In the genomic region with DNA sequence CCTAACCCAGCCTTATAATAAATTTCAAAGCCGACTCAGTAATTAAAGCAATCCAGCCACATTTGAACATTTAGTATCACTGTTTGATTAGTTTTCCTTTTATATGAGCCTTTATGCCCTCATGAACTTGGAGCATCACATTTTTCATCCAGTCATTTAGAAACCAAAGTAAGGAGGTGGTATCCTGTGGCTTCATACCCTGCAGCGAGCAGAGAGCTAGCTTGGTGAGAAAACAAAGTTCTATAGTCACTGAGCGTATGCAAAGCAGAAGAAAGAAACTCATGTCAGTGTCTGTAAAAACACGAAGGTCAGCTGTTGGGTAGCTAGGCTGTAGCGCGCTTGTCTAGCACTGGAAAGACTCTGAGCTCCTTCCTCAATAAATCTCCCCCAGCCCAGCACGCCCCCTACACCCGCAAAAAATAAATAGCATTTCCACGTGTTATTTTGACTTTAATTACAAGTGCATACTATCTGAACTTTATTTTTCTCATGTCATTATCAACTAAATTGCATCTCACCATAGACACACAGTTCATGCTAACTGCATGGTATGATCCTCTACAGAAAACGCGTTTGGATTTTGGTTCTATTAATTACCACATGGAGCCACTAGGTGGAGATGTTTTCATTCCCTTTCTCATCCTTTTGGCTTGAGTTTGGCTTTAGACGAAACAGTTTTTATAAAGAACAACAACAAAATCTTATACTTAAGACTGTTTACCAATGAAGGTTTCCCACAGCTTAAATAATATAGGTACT, we compare ENCODE assay signal across 10 mouse cellular contexts. TPM values are rescaled to one million over a fixed set of nuclear protein-coding genes. Genes with fewer than 3 reads are reported as not detected.
DNase-seq lines count a peak whose midpoint lies in the region; ATAC-seq and TF ChIP-seq lines count a peak whose summit lies in the region.
"Had no signal": no experiment of that assay in that cellular context is flagged by ENCODE, and none has a peak within 500 bp of the region (broad histone marks: within the 10 kb centered on the region; RNA-seq: fewer than 3 reads in every experiment).

No protein-coding gene starts in this region.

- no peaks in the 10 kb centered on the region for H3K4me1 ChIP-seq in kidney, embryonic 14.5 days (ENCODE audit: control insufficient read depth, insufficient read depth, low read length)
- H3K4me1 ChIP-seq in hindbrain, postnatal 0 days (ENCODE audit: insufficient read depth, low read length), result no peaks in the 10 kb centered on the region
- H3K4me1 ChIP-seq in neural tube, embryonic 15.5 days, result no peaks in the 10 kb centered on the region

- no peak overlapping the region for H3K27ac ChIP-seq in kidney, embryonic 14.5 days (ENCODE audit: low read depth, low read length)
- no peak overlapping the region for H3K27ac ChIP-seq in hindbrain, postnatal 0 days
- H3K27ac ChIP-seq in neural tube, embryonic 15.5 days (replicated peaks), result no peak overlapping the region
- H3K27ac ChIP-seq: embryonic facial prominence, embryonic 15.5 days; liver, embryonic 13.5 days had no signal

- 0 out of 2 replicates have a peak, but pooled peaks have one; percentile 20 for ATAC-seq in kidney, embryonic 14.5 days (ENCODE audit: low FRiP score, low TSS enrichment)
- peak; percentile 71 for ATAC-seq in CD4-positive, CD25-positive, alpha-beta regulatory T cell, adult 4 months
- ATAC-seq in hindbrain, postnatal 0 days, result peak; percentile 61
- ATAC-seq in neural tube, embryonic 15.5 days (ENCODE audit: low FRiP score), result peak; percentile 82; the same call in 1 of the 2 replicates

- H3K27me3 ChIP-seq in kidney, embryonic 14.5 days (ENCODE audit: control insufficient read depth, insufficient read depth, low read length), result no peaks in the 10 kb centered on the region
- H3K27me3 ChIP-seq in hindbrain, postnatal 0 days (ENCODE audit: insufficient read depth, low read length), result no peaks in the 10 kb centered on the region
- no peaks in the 10 kb centered on the region for H3K27me3 ChIP-seq in neural tube, embryonic 15.5 days (replicated peaks)
- H3K27me3 ChIP-seq: embryonic facial prominence, embryonic 15.5 days; liver, embryonic 13.5 days had no signal

- no peaks in the 10 kb centered on the region for H3K36me3 ChIP-seq in kidney, embryonic 14.5 days (ENCODE audit: control insufficient read depth, insufficient read depth, low read length)
- H3K36me3 ChIP-seq in hindbrain, postnatal 0 days (ENCODE audit: insufficient read depth, low read length), result no peaks in the 10 kb centered on the region
- no peaks in the 10 kb centered on the region for H3K36me3 ChIP-seq in neural tube, embryonic 15.5 days
- H3K36me3 ChIP-seq: embryonic facial prominence, embryonic 15.5 days; liver, embryonic 13.5 days had no signal

- 36% methylated on average over 12 of the region's 12 CpGs for WGBS in kidney, embryonic 14.5 days
- WGBS in hindbrain, postnatal 0 days, result 48% methylated on average over 12 of the region's 12 CpGs
- 38% methylated on average over 12 of the region's 12 CpGs for WGBS in neural tube, embryonic 15.5 days

- H3K4me3 ChIP-seq in kidney, embryonic 14.5 days (ENCODE audit: low read length), result no peak overlapping the region
- no peak overlapping the region for H3K4me3 ChIP-seq in hindbrain, postnatal 0 days (ENCODE audit: low read length)
- no peak overlapping the region for H3K4me3 ChIP-seq in neural tube, embryonic 15.5 days (replicated peaks)
- H3K4me3 ChIP-seq: embryonic facial prominence, embryonic 15.5 days; liver, embryonic 13.5 days had no signal

- no peak overlapping the region for H3K9ac ChIP-seq in kidney, embryonic 14.5 days (ENCODE audit: low read depth, low read length)
- no peak overlapping the region for H3K9ac ChIP-seq in hindbrain, postnatal 0 days (replicated peaks; ENCODE audit: low read length)
- H3K9ac ChIP-seq in neural tube, embryonic 15.5 days (replicated peaks), result no peak overlapping the region
- H3K9ac ChIP-seq: embryonic facial prominence, embryonic 15.5 days; liver, embryonic 13.5 days had no signal

- H3K9me3 ChIP-seq in kidney, embryonic 14.5 days (ENCODE audit: control insufficient read depth, low read length), result no peaks in the 10 kb centered on the region
- H3K9me3 ChIP-seq in hindbrain, postnatal 0 days (ENCODE audit: low read length), result no peaks in the 10 kb centered on the region
- H3K9me3 ChIP-seq in neural tube, embryonic 15.5 days (replicated peaks), result no peaks in the 10 kb centered on the region
- H3K9me3 ChIP-seq: embryonic facial prominence, embryonic 15.5 days; liver, embryonic 13.5 days had no signal

- TF ChIP-seq CTCF in hindbrain, postnatal 0 days (IDR thresholded peaks at IDR 0.05; ENCODE audit: low read depth), result peak; percentile 89

- DNase-seq in kidney, adult 18-20 months, result no peak
- DNase-seq in R1 (ENCODE audit: low read depth, low spot score), result peak; percentile 44
- peak; percentile 80 for DNase-seq in hindbrain, postnatal 0 days (ENCODE audit: low spot score)
- no peak for DNase-seq in adrenal gland, adult 18-20 months (ENCODE audit: low spot score in 2 of 2)
- no peak for DNase-seq in thymus, postnatal 36 days
- DNase-seq: liver, embryonic 13.5 days had no signal

- H3K4me2 ChIP-seq in kidney, embryonic 14.5 days (replicated peaks; ENCODE audit: low read depth, low read length), result no peak overlapping the region
- no peak overlapping the region for H3K4me2 ChIP-seq in hindbrain, postnatal 0 days (ENCODE audit: low read depth, low read length)
- H3K4me2 ChIP-seq in neural tube, embryonic 15.5 days, result 0 out of 2 replicates have a peak overlapping the region, but pooled peaks have one; percentile 9
- H3K4me2 ChIP-seq: embryonic facial prominence, embryonic 15.5 days; liver, embryonic 13.5 days had no signal

RNA-seq across cellular contexts. Expression of a gene that starts 13.2 kb away (rescaled TPM):
- polyA plus RNA-seq in kidney, embryonic 14.5 days (2014; fragmentation: Nextera tagmentation; extraction: Ambion mirVana), result 48.4 and 79.7 TPM in 2 replicates
- polyA plus RNA-seq in CD4-positive, CD25-positive, alpha-beta regulatory T cell, adult 4 months (2017; shearing (Covaris generic)), result 10 to 100 TPM; 34.2 to 49.1 TPM
- 193 and 218 TPM in 2 replicates for total RNA-seq in hindbrain, postnatal 0 days (2014; rRNA removed)
- 123 TPM in 2 replicates for polyA plus RNA-seq in hindbrain, postnatal 0 days (2015; fragmentation: Nextera tagmentation; extraction: Ambion mirVana)
- 114 and 129 TPM in 2 replicates for polyA plus RNA-seq in neural tube, embryonic 15.5 days (2015; fragmentation: Nextera tagmentation; extraction: Ambion mirVana)
- total RNA-seq in adrenal gland, adult 18-20 months (2021), result 100 to 1,000 TPM; 103 to 134 TPM

RNA-seq across cellular contexts. Expression of a gene that starts 46.8 kb away (rescaled TPM):
- 669 and 936 TPM in 2 replicates for polyA plus RNA-seq in kidney, embryonic 14.5 days (2014; fragmentation: Nextera tagmentation; extraction: Ambion mirVana)
- 100 to 1,000 TPM; 198 to 259 TPM for polyA plus RNA-seq in CD4-positive, CD25-positive, alpha-beta regulatory T cell, adult 4 months (2017; shearing (Covaris generic))
- 376 and 422 TPM in 2 replicates for total RNA-seq in hindbrain, postnatal 0 days (2014; rRNA removed)
- polyA plus RNA-seq in hindbrain, postnatal 0 days (2015; fragmentation: Nextera tagmentation; extraction: Ambion mirVana), result 1,132 and 1,136 TPM in 2 replicates
- polyA plus RNA-seq in neural tube, embryonic 15.5 days (2015; fragmentation: Nextera tagmentation; extraction: Ambion mirVana), result 849 and 1,018 TPM in 2 replicates
- 100 to 1,000 TPM; 332 to 555 TPM for total RNA-seq in adrenal gland, adult 18-20 months (2021)

Comparison
In these comparisons a context has a peak if more than half of its experiments do, and no peak if none do; other contexts are left out.
1. ATAC-seq: peak in every context shown above with its lines; median percentile 82 in neural tube, embryonic 15.5 days; 71 in CD4-positive, CD25-positive, alpha-beta regulatory T cell, adult 4 months; 61 in hindbrain, postnatal 0 days; 20 in kidney, embryonic 14.5 days.
2. DNase-seq: peak in R1 (single experiment) and hindbrain, postnatal 0 days (single experiment); none in kidney, adult 18-20 months (single experiment), adrenal gland, adult 18-20 months (0 of 2) and thymus, postnatal 36 days (0 of 2).